In the genomic region with DNA sequence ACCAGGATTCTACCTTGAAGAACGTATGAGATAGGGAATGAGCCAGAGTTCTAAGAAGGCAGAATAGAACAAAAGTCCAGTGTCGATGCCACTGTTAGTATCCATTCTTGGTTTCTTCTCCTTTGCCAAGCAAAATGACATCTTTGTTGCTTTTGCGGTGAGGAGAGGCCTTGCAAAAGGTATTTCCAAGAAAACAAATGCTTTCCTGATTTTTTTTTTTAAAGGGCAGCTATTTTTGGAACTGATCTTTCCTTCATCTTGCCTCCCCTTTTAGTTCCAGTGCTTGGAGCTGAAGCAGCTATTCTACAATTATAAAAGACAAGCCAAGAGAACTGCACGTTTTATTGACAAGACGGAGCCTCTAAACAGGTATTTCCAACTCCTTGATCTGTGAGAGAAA, we compare ENCODE assay signal across 8 mouse cellular contexts. TPM values are rescaled to one million over a fixed set of nuclear protein-coding genes. Genes with fewer than 3 reads are reported as not detected.
DNase-seq lines count a peak whose midpoint lies in the region; ATAC-seq and TF ChIP-seq lines count a peak whose summit lies in the region.

A gene (plus strand): TSS at position 301 of the 400 bp plus-strand sequence.

- no peak within 1 kb of the TSS for H3K4me2 ChIP-seq in lung, embryonic 15.5 days
- H3K4me2 ChIP-seq in embryonic facial prominence, embryonic 13.5 days = no peak within 1 kb of the TSS
- H3K4me2 ChIP-seq in heart, embryonic 13.5 days = no peak within 1 kb of the TSS
- H3K4me2 ChIP-seq in midbrain, postnatal 0 days (ENCODE audit: low read depth, low read length, poor library complexity, severe bottlenecking) = no peak within 1 kb of the TSS

- no peak for ATAC-seq in lung, embryonic 15.5 days (ENCODE audit: borderline replicate concordance, extremely low read depth, low FRiP score, low TSS enrichment)
- ATAC-seq in embryonic facial prominence, embryonic 13.5 days (ENCODE audit: insufficient number of reproducible peaks, insufficient read depth, low FRiP score, low TSS enrichment, low read depth) = no peak
- ATAC-seq in heart, embryonic 13.5 days (ENCODE audit: extremely low read depth, insufficient number of reproducible peaks, low FRiP score, low TSS enrichment) = no peak
- ATAC-seq in midbrain, postnatal 0 days (ENCODE audit: low FRiP score) = no peak

- WGBS in lung, embryonic 15.5 days = 81% methylated on average over 5 of the region's 5 CpGs
- 82% methylated on average over 5 of the region's 5 CpGs for WGBS in embryonic facial prominence, embryonic 13.5 days
- WGBS in heart, embryonic 13.5 days = 67% methylated on average over 5 of the region's 5 CpGs
- WGBS in midbrain, postnatal 0 days = 87% methylated on average over 5 of the region's 5 CpGs

- no peaks in the 10 kb centered on the region for H3K9me3 ChIP-seq in lung, embryonic 15.5 days
- H3K9me3 ChIP-seq in embryonic facial prominence, embryonic 13.5 days = no peaks in the 10 kb centered on the region
- H3K9me3 ChIP-seq in heart, embryonic 13.5 days = no peaks in the 10 kb centered on the region
- no peaks in the 10 kb centered on the region for H3K9me3 ChIP-seq in midbrain, postnatal 0 days (ENCODE audit: low read length)

- intact Hi-C loops in left cerebral cortex, postnatal 10 days (cut with DNase I) = no loop called here

- H3K4me3 ChIP-seq in lung, embryonic 15.5 days = no peak within 1 kb of the TSS
- no peak within 1 kb of the TSS for H3K4me3 ChIP-seq in embryonic facial prominence, embryonic 13.5 days
- no peak within 1 kb of the TSS for H3K4me3 ChIP-seq in heart, embryonic 13.5 days
- H3K4me3 ChIP-seq in midbrain, postnatal 0 days (ENCODE audit: low read depth, low read length) = no peak within 1 kb of the TSS

- TF ChIP-seq CTCF in midbrain, postnatal 0 days (IDR thresholded peaks at IDR 0.05) = no peak

- H3K9ac ChIP-seq in lung, embryonic 15.5 days = no peak within 1 kb of the TSS
- no peak within 1 kb of the TSS for H3K9ac ChIP-seq in embryonic facial prominence, embryonic 13.5 days
- no peak within 1 kb of the TSS for H3K9ac ChIP-seq in heart, embryonic 13.5 days
- H3K9ac ChIP-seq in midbrain, postnatal 0 days (replicated peaks; ENCODE audit: low read length, poor library complexity, severe bottlenecking) = no peak within 1 kb of the TSS

- H3K27me3 ChIP-seq in lung, embryonic 15.5 days = no peaks in the 10 kb centered on the region
- no peaks in the 10 kb centered on the region for H3K27me3 ChIP-seq in embryonic facial prominence, embryonic 13.5 days
- no peaks in the 10 kb centered on the region for H3K27me3 ChIP-seq in heart, embryonic 13.5 days (replicated peaks)
- no peaks in the 10 kb centered on the region for H3K27me3 ChIP-seq in midbrain, postnatal 0 days (ENCODE audit: insufficient read depth, low read length)

- H3K27ac ChIP-seq in lung, embryonic 15.5 days = no peak within 1 kb of the TSS
- H3K27ac ChIP-seq in embryonic facial prominence, embryonic 13.5 days = no peak within 1 kb of the TSS
- no peak within 1 kb of the TSS for H3K27ac ChIP-seq in heart, embryonic 13.5 days (replicated peaks)
- no peak within 1 kb of the TSS for H3K27ac ChIP-seq in midbrain, postnatal 0 days (ENCODE audit: low read depth, low read length)

- DNase-seq in lung, postnatal 36 days = no peak
- no peak for DNase-seq in left cerebral cortex, postnatal 10 days (ENCODE audit: extremely low spot score in 1 of 2, low spot score in 2 of 2)
- DNase-seq in midbrain, postnatal 0 days (ENCODE audit: low spot score) = no peak
- DNase-seq in right cerebral cortex, adult 18-20 months = no peak
- no peak for DNase-seq in cerebellum, postnatal 10 days

- H3K36me3 ChIP-seq in lung, embryonic 15.5 days = no peaks in the 10 kb centered on the region
- H3K36me3 ChIP-seq in embryonic facial prominence, embryonic 13.5 days = no peaks in the 10 kb centered on the region
- no peaks in the 10 kb centered on the region for H3K36me3 ChIP-seq in heart, embryonic 13.5 days
- H3K36me3 ChIP-seq in midbrain, postnatal 0 days (ENCODE audit: insufficient read depth, low read length) = no peaks in the 10 kb centered on the region

- H3K4me1 ChIP-seq in lung, embryonic 15.5 days = peaks cover 5% of the 10 kb centered on the region; the same call in 1 of the 2 replicates
- peaks cover 6% of the 10 kb centered on the region for H3K4me1 ChIP-seq in embryonic facial prominence, embryonic 13.5 days
- peaks cover 7% of the 10 kb centered on the region for H3K4me1 ChIP-seq in heart, embryonic 13.5 days
- H3K4me1 ChIP-seq in midbrain, postnatal 0 days (ENCODE audit: insufficient read depth, low read length) = no peaks in the 10 kb centered on the region

RNA-seq across cellular contexts. Expression of the gene that starts here (rescaled TPM):
- 131 TPM in 2 replicates for polyA plus RNA-seq in lung, embryonic 15.5 days (2015; fragmentation: Nextera tagmentation; extraction: Ambion mirVana)
- polyA plus RNA-seq in embryonic facial prominence, embryonic 13.5 days (2015; fragmentation: Nextera tagmentation; extraction: Ambion mirVana) = 118 and 125 TPM in 2 replicates
- polyA plus RNA-seq in heart, embryonic 13.5 days (2015; fragmentation: Nextera tagmentation; extraction: Ambion mirVana) = 78.5 and 79.6 TPM in 2 replicates
- 100 to 1,000 TPM; 109 to 116 TPM for total RNA-seq in left cerebral cortex, postnatal 10 days (2021)
- 81.1 and 89.5 TPM in 2 replicates for total RNA-seq in midbrain, postnatal 0 days (2014; rRNA removed)
- 70.6 and 73.3 TPM in 2 replicates for polyA plus RNA-seq in midbrain, postnatal 0 days (2015; fragmentation: Nextera tagmentation; extraction: Ambion mirVana)
